Mouse (Mus musculus): ENCODE data around the gene Elovl1.

DNA sequence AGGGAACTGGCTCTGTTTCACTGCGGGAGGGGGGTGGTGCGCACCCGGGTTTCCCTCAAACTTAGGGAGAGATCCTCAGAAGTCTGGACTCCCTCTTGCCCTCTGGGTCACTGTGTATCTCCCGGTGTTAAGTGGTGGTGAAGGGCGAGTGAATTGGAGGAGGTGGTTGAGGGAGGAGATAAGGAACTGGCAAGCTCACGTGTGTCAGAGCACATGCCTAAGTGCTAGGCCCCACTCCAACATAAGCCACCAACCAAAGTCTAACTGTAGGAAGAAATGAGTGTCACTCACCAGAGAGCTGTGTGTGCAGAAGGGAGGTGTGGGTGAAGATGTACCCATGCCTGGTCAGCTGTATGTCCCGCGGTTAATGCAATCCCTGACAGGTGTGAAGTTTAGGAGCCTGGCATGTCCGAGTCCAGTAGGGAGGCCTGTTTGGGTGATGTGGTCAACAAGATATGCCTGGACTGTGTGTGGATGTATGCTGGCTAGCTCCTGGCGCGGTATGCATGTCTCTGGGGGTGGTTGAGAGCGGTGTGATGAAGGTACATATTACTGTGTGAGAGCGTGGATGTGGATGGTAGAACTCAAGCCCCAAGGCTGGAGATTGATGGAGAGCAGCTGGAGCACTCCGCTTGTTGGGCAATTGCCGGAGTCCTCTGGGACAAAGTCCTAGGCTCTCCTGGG lies 780 bp downstream of the Elovl1 start:
- TF ChIP-seq CTCF (IDR thresholded peaks at IDR 0.05; ENCODE audit: low read depth, low read length) (no peak), POLR2A (IDR thresholded peaks at IDR 0.05; ENCODE audit: extremely low read depth, insufficient read depth, low read length) (no peak)

Data from liver, adult 2 months (tissue).